Mouse (Mus musculus): ENCODE measurements around the gene Sdr39u1. TPM values are rescaled to one million over a fixed set of nuclear protein-coding genes. Genes with fewer than 3 reads are reported as not detected.

The Sdr39u1 gene
- polyA plus RNA-seq, 1 experiment: 2.0 TPM

DNA sequence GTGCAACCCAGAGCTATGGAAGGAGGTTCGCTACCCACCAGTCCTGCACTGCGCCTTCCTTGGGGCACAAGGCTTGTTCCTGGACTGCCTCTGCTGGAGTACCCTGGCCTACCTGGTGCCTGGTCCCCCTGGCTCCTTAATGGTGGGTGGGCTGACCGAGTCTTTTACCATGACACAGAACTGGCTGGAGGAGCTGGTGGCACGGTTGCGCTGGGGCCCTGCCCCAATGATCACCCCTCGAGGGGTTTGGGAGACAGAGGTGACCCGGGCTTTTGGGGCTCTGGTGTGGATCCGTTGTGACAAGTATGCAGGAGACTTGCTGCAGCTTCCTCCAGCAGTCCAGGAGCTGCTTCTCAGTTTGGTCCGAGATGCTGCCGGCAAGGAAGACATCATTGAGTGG, 37.1 kb downstream of the Sdr39u1 start:
- Histone ChIP-seq H3K27ac (ENCODE audit: insufficient read depth, low read depth, low read length) (no peak overlapping the region), H3K4me1 (ENCODE audit: control insufficient read depth, insufficient read depth, low read length) (no peaks in the 10 kb centered on the region), H3K4me3 (ENCODE audit: insufficient read depth, low read length) (no peak overlapping the region)
- TF ChIP-seq POLR2A (IDR thresholded peaks at IDR 0.05; ENCODE audit: borderline replicate concordance, low read depth, low read length) (no peak), CTCF (IDR thresholded peaks at IDR 0.05; ENCODE audit: low read depth, low read length) (no peak)

DNA sequence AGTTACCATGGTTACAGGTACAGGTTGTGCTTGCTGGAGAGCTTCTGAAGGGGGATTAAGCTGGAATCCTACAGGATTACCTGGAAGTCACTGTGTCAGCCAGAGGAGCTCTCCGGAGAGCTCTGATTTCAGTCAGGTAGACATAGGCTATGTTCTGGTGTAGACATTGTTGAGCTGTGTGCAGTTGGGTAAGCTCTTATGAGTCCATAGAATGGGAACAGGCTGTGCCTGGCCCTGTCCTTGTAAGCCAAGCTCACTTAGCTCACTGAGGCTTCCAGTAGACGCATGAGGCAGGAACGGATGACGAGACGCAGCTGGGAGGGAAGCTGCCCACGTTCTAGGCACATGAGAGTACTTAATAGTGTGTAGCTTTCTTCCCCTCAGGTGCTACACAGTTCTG, 37.9 kb downstream of the Sdr39u1 start:
- Histone ChIP-seq H3K4me1 (ENCODE audit: control insufficient read depth, insufficient read depth, low read length) (no peaks in the 10 kb centered on the region), H3K4me3 (ENCODE audit: insufficient read depth, low read length) (no peak overlapping the region), H3K27ac (ENCODE audit: insufficient read depth, low read depth, low read length) (no peak overlapping the region)
- TF ChIP-seq CTCF (IDR thresholded peaks at IDR 0.05; ENCODE audit: low read depth, low read length) (no peak), POLR2A (IDR thresholded peaks at IDR 0.05; ENCODE audit: borderline replicate concordance, low read depth, low read length) (no peak)

DNA sequence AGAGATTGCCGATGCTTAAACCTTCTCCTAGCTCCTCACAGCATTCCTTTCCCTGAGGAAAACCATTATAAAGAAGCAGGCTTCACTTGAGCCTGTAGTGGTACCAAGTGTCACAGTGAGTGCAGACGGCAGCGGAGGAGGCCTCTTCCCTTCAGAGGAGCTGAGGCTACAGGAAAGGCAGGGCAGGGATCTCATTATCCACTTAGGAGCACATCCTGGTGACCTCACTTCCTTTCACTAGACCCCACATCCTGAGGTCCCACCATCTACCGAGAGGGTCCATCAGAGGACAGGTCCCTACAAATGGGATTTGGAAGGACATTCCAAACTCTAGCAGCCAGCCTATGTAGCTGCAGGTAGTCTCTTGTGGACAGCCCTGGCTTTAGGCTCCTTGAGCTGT, 42.5 kb downstream of the Sdr39u1 start:
- Histone ChIP-seq H3K4me3 (ENCODE audit: insufficient read depth, low read length) (no peak overlapping the region), H3K4me1 (ENCODE audit: control insufficient read depth, insufficient read depth, low read length) (0 out of 2 replicates have a peak, but pooled peaks cover 3% of the 10 kb centered on the region), H3K27ac (ENCODE audit: insufficient read depth, low read depth, low read length) (no peak overlapping the region)
- TF ChIP-seq POLR2A (IDR thresholded peaks at IDR 0.05; ENCODE audit: borderline replicate concordance, low read depth, low read length) (no peak), CTCF (IDR thresholded peaks at IDR 0.05; ENCODE audit: low read depth, low read length) (no peak)

DNA sequence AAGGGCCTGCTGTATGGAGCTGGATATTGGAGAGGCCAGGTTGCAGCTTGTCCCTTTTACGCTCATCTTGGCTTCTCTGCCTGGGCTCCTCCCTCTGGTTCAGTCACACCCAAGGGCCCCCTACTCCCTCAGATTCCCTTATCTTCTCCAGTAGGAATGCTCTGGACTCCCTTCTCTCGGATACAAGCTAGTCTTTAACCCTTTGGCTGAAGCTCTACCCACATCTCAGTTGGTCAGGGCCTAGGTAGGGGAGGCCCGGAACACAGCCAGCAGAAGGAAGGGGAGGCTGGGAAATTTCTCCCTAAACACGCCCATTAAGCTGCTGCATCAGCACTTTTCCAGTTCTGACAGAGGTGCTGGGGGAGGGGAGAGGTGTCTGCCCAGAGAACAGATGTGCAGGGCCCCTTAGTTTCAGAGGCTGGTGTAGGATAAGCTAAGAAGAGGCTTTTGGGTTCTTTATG, 45.0 kb downstream of the Sdr39u1 start:
- no peak overlapping the region for H3K27ac ChIP-seq (ENCODE audit: insufficient read depth, low read depth, low read length)

DNA sequence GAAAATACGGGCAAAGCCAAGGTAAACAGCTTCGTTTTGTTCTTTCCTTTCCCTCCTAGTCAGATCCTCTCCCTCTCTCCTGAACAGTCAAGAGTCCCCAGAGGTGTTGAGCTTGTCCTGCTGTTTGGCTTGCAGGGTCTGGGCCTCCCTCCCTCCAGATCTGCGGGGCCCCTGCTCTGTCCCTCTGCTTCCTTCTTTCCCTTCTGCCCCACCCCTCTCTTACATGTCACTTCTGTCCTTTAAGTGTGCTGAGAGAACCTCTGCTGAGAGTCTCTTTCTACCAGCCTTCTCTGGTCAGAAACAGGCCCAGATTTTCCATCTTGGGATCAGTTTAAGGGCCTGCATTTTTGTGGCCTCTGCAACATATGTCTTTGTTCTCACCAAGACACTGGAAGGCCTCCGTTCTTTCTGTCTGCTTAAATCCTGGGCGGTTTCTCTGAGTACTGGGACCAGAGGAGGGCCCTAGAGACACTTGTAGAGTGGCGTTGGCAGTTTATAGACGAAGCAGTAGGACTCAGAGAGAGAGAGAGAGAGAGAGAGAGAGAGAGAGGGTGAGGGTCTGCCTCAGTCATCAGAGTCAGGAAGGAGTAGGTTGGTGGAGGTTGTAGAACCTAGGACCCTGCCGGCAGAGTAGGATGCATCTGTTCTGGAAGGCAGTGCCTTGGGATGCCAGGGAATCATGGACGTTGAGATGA, 45.5 kb downstream of the Sdr39u1 start:
- H3K4me1 ChIP-seq (ENCODE audit: control insufficient read depth, insufficient read depth, low read length): 0 out of 2 replicates have a peak, but pooled peaks cover 3% of the 10 kb centered on the region
- H3K27ac ChIP-seq (ENCODE audit: insufficient read depth, low read depth, low read length): no peak overlapping the region
- TF ChIP-seq POLR2A (IDR thresholded peaks at IDR 0.05; ENCODE audit: borderline replicate concordance, low read depth, low read length) (no peak), CTCF (IDR thresholded peaks at IDR 0.05; ENCODE audit: low read depth, low read length) (no peak)
- H3K4me3 ChIP-seq (ENCODE audit: insufficient read depth, low read length): peak overlapping the region; percentile 45

More for the DNA sequence above, 45.0 kb downstream of the Sdr39u1 start:
- Histone ChIP-seq H3K4me3 (ENCODE audit: insufficient read depth, low read length) (no peak overlapping the region), H3K4me1 (ENCODE audit: control insufficient read depth, insufficient read depth, low read length) (0 out of 2 replicates have a peak, but pooled peaks cover 3% of the 10 kb centered on the region)
- TF ChIP-seq POLR2A (IDR thresholded peaks at IDR 0.05; ENCODE audit: borderline replicate concordance, low read depth, low read length): no peak

DNA sequence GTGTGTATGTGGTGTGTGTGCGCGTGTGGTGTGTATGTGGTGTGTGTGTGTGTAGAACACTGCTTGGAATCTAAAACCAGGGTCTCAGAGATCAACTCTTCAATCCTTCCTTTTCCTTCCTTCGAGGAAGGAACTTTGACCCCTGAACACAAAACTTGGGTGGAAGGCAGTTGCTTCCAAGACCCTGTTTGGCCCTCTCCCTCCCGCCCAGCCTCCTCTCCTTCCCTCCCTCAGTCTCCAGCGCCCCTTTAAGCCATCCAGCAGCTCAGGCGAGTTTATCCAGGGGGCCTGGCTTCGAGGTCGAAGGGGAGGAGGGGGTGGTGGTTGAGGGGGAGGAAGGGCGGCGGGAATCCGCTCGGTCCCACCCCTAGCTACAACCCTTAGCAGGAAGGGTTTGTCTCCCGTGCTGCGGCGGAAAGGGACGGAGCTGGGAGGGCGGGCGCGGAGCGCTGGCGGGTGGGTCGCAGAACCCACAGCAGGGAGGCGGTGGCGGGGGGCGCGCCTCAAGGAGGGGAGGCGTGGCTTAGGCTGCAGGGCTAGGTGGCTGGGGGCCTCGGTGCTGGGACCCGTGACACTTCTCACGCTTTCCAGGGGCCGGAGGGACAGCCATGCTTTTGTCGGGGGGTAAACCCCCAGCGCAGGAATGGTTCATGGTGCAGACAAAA, 46.3 kb downstream of the Sdr39u1 start, which contains the start of gene Nynrin:
Gene Nynrin (plus strand): TSS at position 390 of the 665 bp plus-strand sequence.
- Histone ChIP-seq H3K27ac (ENCODE audit: insufficient read depth, low read depth, low read length) (no peak within 1 kb of the TSS), H3K4me3 (ENCODE audit: insufficient read depth, low read length) (peak within 1 kb of the TSS; percentile 45), H3K4me1 (ENCODE audit: control insufficient read depth, insufficient read depth, low read length) (0 out of 2 replicates have a peak, but pooled peaks cover 3% of the 10 kb centered on the region)
- no peak for TF ChIP-seq POLR2A (IDR thresholded peaks at IDR 0.05; ENCODE audit: borderline replicate concordance, low read depth, low read length)
- no peak for TF ChIP-seq CTCF (IDR thresholded peaks at IDR 0.05; ENCODE audit: low read depth, low read length)

DNA sequence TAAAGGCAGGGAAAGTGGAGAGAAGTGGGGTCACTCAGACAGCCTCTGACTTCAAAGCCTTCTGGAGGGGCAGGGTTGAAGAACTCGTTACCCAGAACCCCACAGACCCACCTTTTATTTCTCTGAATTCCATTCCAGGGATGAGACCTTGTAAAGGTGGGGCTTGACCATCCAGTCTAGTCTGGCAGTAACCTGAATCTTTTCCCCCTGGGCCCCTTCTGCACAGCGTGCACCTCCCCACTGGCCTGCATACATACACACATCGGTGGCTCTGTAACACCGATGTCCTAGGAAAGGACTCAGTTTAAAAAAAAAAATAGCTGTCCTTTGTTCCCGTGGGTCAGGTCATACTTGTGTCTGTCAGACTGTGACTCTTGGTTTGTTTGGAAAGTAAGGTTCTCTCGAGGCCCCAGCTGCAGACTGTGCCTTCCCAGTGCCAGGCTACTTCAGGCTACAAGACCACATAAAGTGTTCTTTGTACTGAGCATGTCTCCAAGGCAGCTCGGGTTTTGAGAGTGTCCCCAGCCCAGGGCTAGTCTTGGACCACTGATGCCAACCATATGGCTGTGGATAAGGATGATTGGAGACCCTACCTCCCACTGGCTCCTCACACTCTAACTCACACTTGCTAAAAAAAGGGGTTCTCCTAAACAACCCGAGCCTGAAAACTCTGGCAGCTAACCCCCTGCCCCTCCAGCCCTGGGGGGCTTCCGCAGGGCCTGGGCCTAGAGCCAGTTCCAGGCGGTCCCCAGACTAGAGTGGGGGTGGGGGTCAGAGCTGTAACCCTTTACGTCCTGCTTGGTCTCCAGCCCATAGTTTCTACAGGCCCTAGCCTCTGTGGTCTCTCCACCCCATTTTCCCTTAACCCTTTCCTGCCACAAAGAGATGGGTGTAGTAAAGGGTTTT, 47.2 kb downstream of the Sdr39u1 start:
- no peak overlapping the region for H3K4me3 ChIP-seq (ENCODE audit: insufficient read depth, low read length)
- 0 out of 2 replicates have a peak, but pooled peaks cover 3% of the 10 kb centered on the region for H3K4me1 ChIP-seq (ENCODE audit: control insufficient read depth, insufficient read depth, low read length)
- TF ChIP-seq POLR2A (IDR thresholded peaks at IDR 0.05; ENCODE audit: borderline replicate concordance, low read depth, low read length): no peak
- TF ChIP-seq CTCF (IDR thresholded peaks at IDR 0.05; ENCODE audit: low read depth, low read length): no peak
- H3K27ac ChIP-seq (ENCODE audit: insufficient read depth, low read depth, low read length): no peak overlapping the region

DNA sequence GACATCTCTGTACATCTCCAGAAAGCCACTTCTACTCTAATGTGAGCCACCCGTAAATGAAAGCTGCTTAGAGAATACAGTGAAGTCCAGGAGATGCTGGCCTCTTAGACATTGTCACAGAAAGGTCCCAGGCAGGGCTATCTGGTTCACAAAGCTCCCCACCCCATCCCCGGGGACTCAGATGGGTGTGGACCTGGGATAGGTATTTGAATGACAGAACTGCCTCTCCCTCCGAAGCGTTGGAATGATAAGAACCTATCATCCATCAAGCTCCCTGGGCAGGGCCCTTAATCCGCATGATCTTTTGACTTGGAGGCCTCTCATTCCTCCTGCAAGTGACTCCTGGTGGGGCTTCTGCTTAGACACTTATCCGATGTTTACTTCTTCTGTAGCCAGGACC, 49.2 kb downstream of the Sdr39u1 start:
- Histone ChIP-seq H3K4me1 (ENCODE audit: control insufficient read depth, insufficient read depth, low read length) (0 out of 2 replicates have a peak, but pooled peaks cover 3% of the 10 kb centered on the region), H3K4me3 (ENCODE audit: insufficient read depth, low read length) (no peak overlapping the region), H3K27ac (ENCODE audit: insufficient read depth, low read depth, low read length) (no peak overlapping the region)
- no peak for TF ChIP-seq CTCF (IDR thresholded peaks at IDR 0.05; ENCODE audit: low read depth, low read length)
- TF ChIP-seq POLR2A (IDR thresholded peaks at IDR 0.05; ENCODE audit: borderline replicate concordance, low read depth, low read length): no peak

Other genes with a start within 250 kb of the Sdr39u1 start
- 35.9 and 36.3 TPM in 2 replicates for gene Mdp1, start 239.8 kb downstream of the Sdr39u1 start, polyA plus RNA-seq (2012; ENCODE audit: insufficient read depth, insufficient read length, missing spikeins)
- 38.8 and 41.2 TPM in 2 replicates for gene Gmpr2, start 228.4 kb downstream of the Sdr39u1 start, polyA plus RNA-seq (2012; ENCODE audit: insufficient read depth, insufficient read length, missing spikeins)
- 318 and 335 TPM in 2 replicates for gene Nedd8, start 228.2 kb downstream of the Sdr39u1 start, polyA plus RNA-seq (2012; ENCODE audit: insufficient read depth, insufficient read length, missing spikeins)
- gene Tinf2, start 218.5 kb downstream of the Sdr39u1 start, polyA plus RNA-seq (2012; ENCODE audit: insufficient read depth, insufficient read length, missing spikeins): 18.0 and 19.5 TPM in 2 replicates
- gene Tgm1, start 186.4 kb downstream of the Sdr39u1 start, polyA plus RNA-seq (2012; ENCODE audit: insufficient read depth, insufficient read length, missing spikeins): 0.59 and 1.1 TPM in 2 replicates
- 28.2 and 29.4 TPM in 2 replicates for gene Rabggta, start 178.0 kb downstream of the Sdr39u1 start, polyA plus RNA-seq (2012; ENCODE audit: insufficient read depth, insufficient read length, missing spikeins)
- gene Dhrs1, start 154.6 kb downstream of the Sdr39u1 start, polyA plus RNA-seq (2012; ENCODE audit: insufficient read depth, insufficient read length, missing spikeins): 117 and 120 TPM in 2 replicates
- 17.1 and 22.1 TPM in 2 replicates for gene Nop9, start 154.6 kb downstream of the Sdr39u1 start, polyA plus RNA-seq (2012; ENCODE audit: insufficient read depth, insufficient read length, missing spikeins)
- 0.67 TPM in 1 of 2 replicates, not detected in the other for gene Cideb, start 141.8 kb downstream of the Sdr39u1 start, polyA plus RNA-seq (2012; ENCODE audit: insufficient read depth, insufficient read length, missing spikeins)
- gene Ltb4r2, start 138.9 kb downstream of the Sdr39u1 start, polyA plus RNA-seq (2012; ENCODE audit: insufficient read depth, insufficient read length, missing spikeins): 0.15 and 0.25 TPM in 2 replicates
- 1.5 and 1.7 TPM in 2 replicates for gene Ltb4r1, start 134.3 kb downstream of the Sdr39u1 start, polyA plus RNA-seq (2012; ENCODE audit: insufficient read depth, insufficient read length, missing spikeins)
- gene Adcy4, start 116.2 kb downstream of the Sdr39u1 start, polyA plus RNA-seq (2012; ENCODE audit: insufficient read depth, insufficient read length, missing spikeins): not detected in 2 replicates
- gene Ripk3, start 111.4 kb downstream of the Sdr39u1 start, polyA plus RNA-seq (2012; ENCODE audit: insufficient read depth, insufficient read length, missing spikeins): 28.4 and 31.8 TPM in 2 replicates
- gene Nfatc4, start 77.1 kb downstream of the Sdr39u1 start, polyA plus RNA-seq (2012; ENCODE audit: insufficient read depth, insufficient read length, missing spikeins): 0.36 and 0.99 TPM in 2 replicates
- 2.3 and 3.2 TPM in 2 replicates for gene Nynrin, start 46.3 kb downstream of the Sdr39u1 start, polyA plus RNA-seq (2012; ENCODE audit: insufficient read depth, insufficient read length, missing spikeins)
- gene Cbln3, start 15.9 kb downstream of the Sdr39u1 start, polyA plus RNA-seq (2012; ENCODE audit: insufficient read depth, insufficient read length, missing spikeins): 0.16 TPM in 1 of 2 replicates, not detected in the other
- gene Khnyn, start 15.3 kb downstream of the Sdr39u1 start, polyA plus RNA-seq (2012; ENCODE audit: insufficient read depth, insufficient read length, missing spikeins): 26.8 and 28.9 TPM in 2 replicates
- gene Cma1, start 44.4 kb upstream of the Sdr39u1 start, polyA plus RNA-seq (2012; ENCODE audit: insufficient read depth, insufficient read length, missing spikeins): not detected in 2 replicates
- gene Cma2, start 50.7 kb upstream of the Sdr39u1 start, polyA plus RNA-seq (2012; ENCODE audit: insufficient read depth, insufficient read length, missing spikeins): not detected in 2 replicates
- not detected in 2 replicates for gene Mcpt1, start 117.7 kb upstream of the Sdr39u1 start, polyA plus RNA-seq (2012; ENCODE audit: insufficient read depth, insufficient read length, missing spikeins)
- gene Mcpt9, start 130.2 kb upstream of the Sdr39u1 start, polyA plus RNA-seq (2012; ENCODE audit: insufficient read depth, insufficient read length, missing spikeins): not detected in 2 replicates
- gene Mcpt2, start 141.7 kb upstream of the Sdr39u1 start, polyA plus RNA-seq (2012; ENCODE audit: insufficient read depth, insufficient read length, missing spikeins): not detected in 2 replicates
- not detected in 2 replicates for gene Mcpt4, start 162.0 kb upstream of the Sdr39u1 start, polyA plus RNA-seq (2012; ENCODE audit: insufficient read depth, insufficient read length, missing spikeins)
- 0.67 TPM in 1 of 2 replicates, not detected in the other for gene Mcpt8, start 185.0 kb upstream of the Sdr39u1 start, polyA plus RNA-seq (2012; ENCODE audit: insufficient read depth, insufficient read length, missing spikeins)
- not detected in 2 replicates for gene Ctsg, start 202.3 kb upstream of the Sdr39u1 start, polyA plus RNA-seq (2012; ENCODE audit: insufficient read depth, insufficient read length, missing spikeins)
- gene Gzme, start 220.3 kb upstream of the Sdr39u1 start, polyA plus RNA-seq (2012; ENCODE audit: insufficient read depth, insufficient read length, missing spikeins): 0.60 and 1.1 TPM in 2 replicates
- gene Gzmd, start 232.3 kb upstream of the Sdr39u1 start, polyA plus RNA-seq (2012; ENCODE audit: insufficient read depth, insufficient read length, missing spikeins): not detected in 2 replicates

Measured in bone marrow macrophage, adult 2 months (primary cell).